Mouse (Mus musculus): ENCODE results near the gene Rsbn1. TPM values are rescaled to one million over a fixed set of nuclear protein-coding genes. Genes with fewer than 3 reads are reported as not detected.

The Rsbn1 gene
- 9.0 and 18.1 TPM in 2 replicates for polyA plus RNA-seq (2012; ENCODE audit: insufficient read depth, low replicate concordance)

- no peak for TF ChIP-seq GATA1 (IDR thresholded peaks at IDR 0.05; ENCODE audit: borderline replicate concordance, low read length)
- peak within 1 kb of the TSS; percentile 98 for H3K4me3 ChIP-seq (replicated peaks)
These were observed at the start of gene Rsbn1 for GRCm38 (mm10) chr3:103914010-103914669. Gene Rsbn1 (plus strand): TSS chr3:103914120.

DNA sequence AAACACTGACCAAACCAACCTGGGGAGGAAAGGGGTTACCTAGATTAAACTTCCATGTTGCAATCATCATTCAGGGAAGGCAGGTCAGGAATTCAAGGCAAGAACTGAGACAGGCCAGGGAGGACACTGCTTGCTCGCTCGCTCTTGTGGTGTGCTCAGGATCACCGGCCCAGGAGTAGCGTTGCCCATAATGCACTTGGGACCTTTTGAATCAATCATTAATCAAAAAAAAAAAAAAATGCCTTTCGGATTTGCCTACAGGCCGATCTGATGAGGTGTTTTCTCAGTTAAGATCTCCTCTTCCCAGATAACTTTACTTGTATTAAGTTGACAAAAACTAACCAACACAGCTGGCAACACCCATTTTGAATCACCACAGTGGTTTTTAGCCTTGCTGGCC is 49.7 kb upstream of the Rsbn1 start:
- TF ChIP-seq FLI1 (IDR thresholded peaks at IDR 0.05; ENCODE audit: low read length) (no peak), GATA1 (IDR thresholded peaks at IDR 0.05; ENCODE audit: borderline replicate concordance, low read length) (no peak)
- Histone ChIP-seq H3K9me3 (no peaks in the 10 kb centered on the region), H3K4me3 (replicated peaks) (no peak overlapping the region), H3K27me3 (replicated peaks) (no peaks in the 10 kb centered on the region), H3K36me3 (replicated peaks; ENCODE audit: low read length) (peaks cover 20% of the 10 kb centered on the region), H3K4me1 (peaks cover 61% of the 10 kb centered on the region)

More at GRCm38 (mm10) chr3:103914010-103914669, at the start of gene Rsbn1:
- H3K36me3 ChIP-seq (replicated peaks; ENCODE audit: low read length) = peaks cover 13% of the 10 kb centered on the region
- H3K9me3 ChIP-seq = no peaks in the 10 kb centered on the region
- H3K27me3 ChIP-seq (replicated peaks) = no peaks in the 10 kb centered on the region
- H3K4me1 ChIP-seq = peaks cover 11% of the 10 kb centered on the region; the same call in 1 of the 2 replicates

DNA sequence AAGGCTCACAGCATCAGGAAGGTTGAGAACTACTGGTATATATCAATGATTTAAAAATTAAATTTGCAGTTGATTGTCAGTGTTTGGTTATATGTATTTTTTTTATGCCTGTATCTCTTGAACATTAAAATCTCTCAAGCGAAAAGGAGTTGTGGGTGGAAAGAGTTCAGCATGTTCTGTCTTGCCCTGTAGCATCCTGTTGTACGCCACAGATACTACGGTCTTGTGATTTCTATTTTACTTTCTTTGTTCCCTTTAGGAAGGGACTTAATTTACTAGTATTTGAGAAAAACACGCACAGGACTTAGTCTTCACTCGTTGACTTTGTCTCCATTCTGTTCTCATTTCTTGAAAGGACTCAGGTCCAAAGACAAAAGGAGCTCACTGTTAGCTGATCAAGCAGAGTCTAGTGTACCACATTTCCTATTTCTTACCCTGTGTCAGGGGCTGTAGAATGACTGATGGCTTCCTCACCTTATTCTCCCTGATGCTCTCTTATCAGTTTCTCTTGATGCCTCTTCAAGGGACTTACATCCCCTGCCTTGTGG is 46.4 kb upstream of the Rsbn1 start:
- no peak for TF ChIP-seq GATA1 (IDR thresholded peaks at IDR 0.05; ENCODE audit: borderline replicate concordance, low read length)
- TF ChIP-seq FLI1 (IDR thresholded peaks at IDR 0.05; ENCODE audit: low read length) = no peak
- peaks cover 30% of the 10 kb centered on the region for H3K36me3 ChIP-seq (replicated peaks; ENCODE audit: low read length)

GRCm38 (mm10) chr3:103868008-103868407 is 45.9 kb upstream of the Rsbn1 start:
- Histone ChIP-seq H3K4me3 (replicated peaks) (no peak overlapping the region), H3K9me3 (no peaks in the 10 kb centered on the region), H3K4me1 (peaks cover 43% of the 10 kb centered on the region), H3K36me3 (replicated peaks; ENCODE audit: low read length) (peaks cover 30% of the 10 kb centered on the region), H3K27me3 (replicated peaks) (no peaks in the 10 kb centered on the region)
- no peak for TF ChIP-seq GATA1 (IDR thresholded peaks at IDR 0.05; ENCODE audit: borderline replicate concordance, low read length)
- no peak for TF ChIP-seq FLI1 (IDR thresholded peaks at IDR 0.05; ENCODE audit: low read length)

More for the DNA sequence above, 46.4 kb upstream of the Rsbn1 start:
- H3K4me1 ChIP-seq = peaks cover 43% of the 10 kb centered on the region
- no peaks in the 10 kb centered on the region for H3K27me3 ChIP-seq (replicated peaks)
- H3K4me3 ChIP-seq (replicated peaks) = no peak overlapping the region
- no peaks in the 10 kb centered on the region for H3K9me3 ChIP-seq

- Histone ChIP-seq H3K4me1 (peaks cover 28% of the 10 kb centered on the region), H3K36me3 (replicated peaks; ENCODE audit: low read length) (peaks cover 42% of the 10 kb centered on the region), H3K27me3 (replicated peaks) (no peaks in the 10 kb centered on the region), H3K9me3 (no peaks in the 10 kb centered on the region), H3K4me3 (replicated peaks) (peak overlapping the region; percentile 47)
- no peak for TF ChIP-seq FLI1 (IDR thresholded peaks at IDR 0.05; ENCODE audit: low read length)
- TF ChIP-seq GATA1 (IDR thresholded peaks at IDR 0.05; ENCODE audit: borderline replicate concordance, low read length) = no peak
These were observed 41.2 kb upstream of the Rsbn1 start for GRCm38 (mm10) chr3:103872663-103873098.

DNA sequence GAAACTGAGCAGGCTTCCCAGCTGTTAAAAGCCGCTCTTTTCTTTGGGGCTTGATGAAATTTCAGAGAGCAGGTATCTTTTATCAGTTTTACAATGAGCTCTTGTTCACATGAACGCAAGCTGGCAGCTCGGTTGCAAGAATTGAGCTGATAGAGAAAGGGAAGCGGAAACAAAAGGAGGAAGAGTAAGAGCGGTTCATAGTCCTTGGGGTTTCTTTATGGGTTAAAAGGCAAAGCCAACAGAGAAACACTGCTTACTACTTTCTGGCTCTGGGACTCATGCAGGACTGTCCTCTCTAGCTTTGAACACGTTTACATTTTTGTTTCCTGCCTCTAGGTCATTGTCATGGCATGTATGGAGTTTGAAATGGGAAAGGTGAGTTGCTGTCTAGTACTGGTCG is 39.6 kb upstream of the Rsbn1 start:
- peaks cover 21% of the 10 kb centered on the region for H3K4me1 ChIP-seq
- TF ChIP-seq GATA1 (IDR thresholded peaks at IDR 0.05; ENCODE audit: borderline replicate concordance, low read length) (no peak), FLI1 (IDR thresholded peaks at IDR 0.05; ENCODE audit: low read length) (no peak)
- no peak overlapping the region for H3K4me3 ChIP-seq (replicated peaks)
- H3K36me3 ChIP-seq (replicated peaks; ENCODE audit: low read length) = peaks cover 51% of the 10 kb centered on the region
- H3K27me3 ChIP-seq (replicated peaks) = no peaks in the 10 kb centered on the region
- no peaks in the 10 kb centered on the region for H3K9me3 ChIP-seq

DNA sequence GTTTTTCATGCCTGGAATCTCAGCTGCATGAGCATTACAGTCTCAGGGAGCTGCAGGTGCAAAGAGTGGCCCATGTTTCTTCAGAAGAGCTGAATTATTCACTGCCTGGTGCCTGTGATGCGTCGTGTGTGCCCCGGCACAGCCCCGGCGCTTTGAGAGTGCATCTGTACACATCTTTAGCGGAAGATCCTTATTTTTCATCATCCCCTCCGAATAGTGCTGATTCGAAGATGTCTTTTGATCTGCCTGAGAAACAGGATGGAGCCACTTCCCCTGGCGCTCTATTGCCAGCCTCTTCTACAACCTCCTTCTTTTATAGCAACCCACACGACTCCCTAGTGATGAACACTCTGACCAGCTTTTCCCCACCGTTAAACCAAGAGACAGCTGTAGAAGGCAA is 28.0 kb upstream of the Rsbn1 start:
- no peaks in the 10 kb centered on the region for H3K9me3 ChIP-seq
- no peak overlapping the region for H3K4me3 ChIP-seq (replicated peaks)
- TF ChIP-seq GATA1 (IDR thresholded peaks at IDR 0.05; ENCODE audit: borderline replicate concordance, low read length) = no peak
- no peak for TF ChIP-seq FLI1 (IDR thresholded peaks at IDR 0.05; ENCODE audit: low read length)
- H3K36me3 ChIP-seq (replicated peaks; ENCODE audit: low read length) = peaks cover 47% of the 10 kb centered on the region
- peaks cover 8% of the 10 kb centered on the region for H3K4me1 ChIP-seq
- H3K27me3 ChIP-seq (replicated peaks) = no peaks in the 10 kb centered on the region

DNA sequence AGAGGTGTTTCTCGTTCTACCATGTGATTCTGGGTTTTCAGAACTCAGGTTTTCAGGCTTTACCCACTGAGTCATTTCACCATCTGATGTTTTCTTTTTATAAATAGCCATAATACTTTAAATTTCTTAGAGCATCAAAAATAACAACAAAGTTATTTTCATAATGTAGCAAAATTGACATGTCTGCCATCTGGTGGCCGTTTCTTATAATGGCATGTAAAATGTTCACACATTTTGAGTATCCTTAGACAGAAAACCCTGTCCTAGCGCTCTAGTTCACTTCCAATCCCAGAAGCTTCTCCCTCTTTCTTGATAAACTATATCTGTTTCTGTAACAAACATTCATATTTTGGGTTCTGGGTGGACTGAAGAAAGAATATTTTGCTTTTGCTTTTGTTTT is 26.3 kb upstream of the Rsbn1 start:
- H3K36me3 ChIP-seq (replicated peaks; ENCODE audit: low read length) = peaks cover 49% of the 10 kb centered on the region
- no peak overlapping the region for H3K4me3 ChIP-seq (replicated peaks)
- peaks cover 8% of the 10 kb centered on the region for H3K4me1 ChIP-seq
- TF ChIP-seq GATA1 (IDR thresholded peaks at IDR 0.05; ENCODE audit: borderline replicate concordance, low read length) (no peak), FLI1 (IDR thresholded peaks at IDR 0.05; ENCODE audit: low read length) (no peak)
- no peaks in the 10 kb centered on the region for H3K9me3 ChIP-seq
- no peaks in the 10 kb centered on the region for H3K27me3 ChIP-seq (replicated peaks)

DNA sequence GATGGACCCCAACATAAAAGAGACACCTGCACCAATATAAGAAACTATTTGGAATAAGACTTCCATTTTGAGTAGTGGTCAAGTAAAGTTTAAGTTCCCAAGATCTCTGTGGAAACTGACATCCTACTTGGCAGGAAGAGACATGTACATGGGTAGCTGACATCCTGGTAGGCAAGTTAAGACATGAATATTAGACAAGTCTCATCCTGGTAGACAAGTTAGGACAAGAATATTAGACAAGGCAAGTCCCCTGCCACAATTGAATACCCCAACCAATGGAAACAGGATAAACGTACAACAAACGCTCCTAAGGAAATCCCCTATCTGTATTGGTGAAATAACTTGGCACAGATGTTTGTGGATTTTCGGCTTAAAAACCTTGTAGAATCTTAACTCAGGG is 20.5 kb upstream of the Rsbn1 start:
- Histone ChIP-seq H3K4me1 (peaks cover 3% of the 10 kb centered on the region; the same call in 1 of the 2 replicates), H3K36me3 (replicated peaks; ENCODE audit: low read length) (peaks cover 51% of the 10 kb centered on the region), H3K4me3 (replicated peaks) (no peak overlapping the region), H3K27me3 (replicated peaks) (no peaks in the 10 kb centered on the region), H3K9me3 (no peaks in the 10 kb centered on the region; the same call in 1 of the 2 replicates)
- TF ChIP-seq GATA1 (IDR thresholded peaks at IDR 0.05; ENCODE audit: borderline replicate concordance, low read length) (no peak), FLI1 (IDR thresholded peaks at IDR 0.05; ENCODE audit: low read length) (no peak)

DNA sequence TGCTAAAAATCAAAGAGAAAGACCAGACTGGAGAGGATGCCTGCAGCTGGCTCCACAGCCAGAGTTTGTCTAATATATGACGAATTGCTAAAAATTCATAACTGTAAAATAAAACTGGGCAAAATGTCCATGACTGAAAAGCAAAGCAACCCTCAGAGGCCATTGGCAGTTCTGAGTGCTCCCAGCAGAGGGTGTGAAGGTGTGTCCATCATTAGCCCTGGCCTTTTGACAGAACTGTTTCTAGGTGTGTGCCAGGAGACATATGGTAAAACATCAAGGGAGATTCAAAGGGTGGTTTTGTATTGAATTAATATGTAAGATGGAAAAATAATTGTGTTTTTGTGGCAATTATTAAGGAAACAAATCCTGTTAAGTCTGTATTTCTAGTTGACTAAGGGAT is 9.2 kb upstream of the Rsbn1 start:
- Histone ChIP-seq H3K4me1 (peaks cover 19% of the 10 kb centered on the region), H3K27me3 (replicated peaks) (no peaks in the 10 kb centered on the region), H3K4me3 (replicated peaks) (no peak overlapping the region), H3K36me3 (replicated peaks; ENCODE audit: low read length) (peaks cover 57% of the 10 kb centered on the region), H3K9me3 (no peaks in the 10 kb centered on the region)
- TF ChIP-seq FLI1 (IDR thresholded peaks at IDR 0.05; ENCODE audit: low read length) (no peak), GATA1 (IDR thresholded peaks at IDR 0.05; ENCODE audit: borderline replicate concordance, low read length) (no peak)

All from megakaryocyte, embryonic 14.5 days (primary cell).